ENCODE assay signal across 9 mouse cellular contexts in genomic region chr6:124712918-124713317, GRCm38 (mm10). TPM values are rescaled to one million over a fixed set of nuclear protein-coding genes. Genes with fewer than 3 reads are reported as not detected.
A peak's percentile ranks its signal among the peaks of the same experiment; 100 is the strongest.
DNase-seq lines count a peak whose midpoint lies in the region; ATAC-seq and TF ChIP-seq lines count a peak whose summit lies in the region.
"Had no signal": no experiment of that assay in that cellular context is flagged by ENCODE, and none has a peak within 500 bp of the region (broad histone marks: within the 10 kb centered on the region; RNA-seq: fewer than 3 reads in every experiment).

No protein-coding gene starts in this region.

- H3K79me2 ChIP-seq in liver, adult 2 months (ENCODE audit: control insufficient read depth, insufficient read depth, low read length), result peaks cover 35% of the 10 kb centered on the region; the same call in 1 of the 2 replicates

- ATAC-seq in embryonic facial prominence, embryonic 14.5 days (ENCODE audit: low read depth), result no peak
- no peak for ATAC-seq in intestine, embryonic 15.5 days
- no peak for ATAC-seq in neural tube, embryonic 12.5 days (ENCODE audit: low FRiP score, low read depth)
- no peak for ATAC-seq in monocyte, adult 5-6 weeks (replicated peaks; ENCODE audit: insufficient number of reproducible peaks, low FRiP score, low TSS enrichment, poor library complexity, severe bottlenecking)

- no peak for TF ChIP-seq CTCF in liver, adult 2 months (IDR thresholded peaks at IDR 0.05; ENCODE audit: low read depth, low read length)

- H3K36me3 ChIP-seq in liver, adult 2 months (ENCODE audit: control insufficient read depth, insufficient read depth, low read length), result peaks cover 15% of the 10 kb centered on the region
- H3K36me3 ChIP-seq in embryonic facial prominence, embryonic 14.5 days (ENCODE audit: control insufficient read depth, insufficient read depth, low read length), result peaks cover 56% of the 10 kb centered on the region
- peaks cover 21% of the 10 kb centered on the region for H3K36me3 ChIP-seq in intestine, embryonic 15.5 days
- H3K36me3 ChIP-seq in neural tube, embryonic 12.5 days, result peaks cover 51% of the 10 kb centered on the region

- peak overlapping the region; percentile 96 for H3K4me2 ChIP-seq in embryonic facial prominence, embryonic 14.5 days (ENCODE audit: low read depth, low read length)
- H3K4me2 ChIP-seq in intestine, embryonic 15.5 days (replicated peaks), result peak overlapping the region; percentile 86
- H3K4me2 ChIP-seq in neural tube, embryonic 12.5 days (replicated peaks), result peak overlapping the region; percentile 97

- no peaks in the 10 kb centered on the region for H3K9me3 ChIP-seq in embryonic facial prominence, embryonic 14.5 days (ENCODE audit: control insufficient read depth, low read length)
- H3K9me3 ChIP-seq in intestine, embryonic 15.5 days, result no peaks in the 10 kb centered on the region
- no peaks in the 10 kb centered on the region for H3K9me3 ChIP-seq in neural tube, embryonic 12.5 days

- H3K4me1 ChIP-seq in liver, adult 2 months (ENCODE audit: control insufficient read depth, insufficient read depth, low read length), result peaks cover 19% of the 10 kb centered on the region
- H3K4me1 ChIP-seq in embryonic facial prominence, embryonic 14.5 days (ENCODE audit: control insufficient read depth, insufficient read depth, low read length), result peaks cover 16% of the 10 kb centered on the region
- peaks cover 32% of the 10 kb centered on the region for H3K4me1 ChIP-seq in intestine, embryonic 15.5 days (replicated peaks)
- peaks cover 36% of the 10 kb centered on the region for H3K4me1 ChIP-seq in neural tube, embryonic 12.5 days

- H3K9ac ChIP-seq in liver, adult 2 months (ENCODE audit: low read depth, low read length), result peak overlapping the region; percentile 91
- H3K9ac ChIP-seq in embryonic facial prominence, embryonic 14.5 days (ENCODE audit: low read depth, low read length), result peak overlapping the region; percentile 96
- peak overlapping the region; percentile 95 for H3K9ac ChIP-seq in intestine, embryonic 15.5 days
- H3K9ac ChIP-seq in neural tube, embryonic 12.5 days, result peak overlapping the region; percentile 91

- peak overlapping the region; percentile 89 for H3K27ac ChIP-seq in liver, adult 2 months (replicated peaks; ENCODE audit: insufficient read depth, low read depth, low read length)
- peak overlapping the region; percentile 84; the same call in 1 of the 2 replicates for H3K27ac ChIP-seq in embryonic facial prominence, embryonic 14.5 days (replicated peaks; ENCODE audit: low read depth, low read length)
- peak overlapping the region; percentile 86 for H3K27ac ChIP-seq in intestine, embryonic 15.5 days
- 0 out of 2 replicates have a peak overlapping the region, but pooled peaks have one; percentile 38 for H3K27ac ChIP-seq in neural tube, embryonic 12.5 days

- WGBS in liver, adult 2 months, result 3% methylated on average over 11 of the region's 11 CpGs
- 13% methylated on average over 11 of the region's 11 CpGs for WGBS in embryonic facial prominence, embryonic 14.5 days
- WGBS in intestine, embryonic 15.5 days, result 7% methylated on average over 11 of the region's 11 CpGs
- WGBS in neural tube, embryonic 12.5 days, result 22% methylated on average over 11 of the region's 11 CpGs

- H3K27me3 ChIP-seq in liver, adult 2 months (ENCODE audit: control insufficient read depth, insufficient read depth, low read length), result no peaks in the 10 kb centered on the region
- H3K27me3 ChIP-seq in embryonic facial prominence, embryonic 14.5 days (replicated peaks; ENCODE audit: control insufficient read depth, insufficient read depth, low read length), result no peaks in the 10 kb centered on the region
- no peaks in the 10 kb centered on the region for H3K27me3 ChIP-seq in intestine, embryonic 15.5 days (replicated peaks)
- no peaks in the 10 kb centered on the region for H3K27me3 ChIP-seq in neural tube, embryonic 12.5 days (replicated peaks)

- H3K4me3 ChIP-seq in liver, adult 2 months (ENCODE audit: insufficient read depth, low read depth, low read length), result peak overlapping the region; percentile 86
- peak overlapping the region; percentile 99 for H3K4me3 ChIP-seq in embryonic facial prominence, embryonic 14.5 days (ENCODE audit: low read depth, low read length)
- H3K4me3 ChIP-seq in intestine, embryonic 15.5 days (replicated peaks), result peak overlapping the region; percentile 96
- peak overlapping the region; percentile 94 for H3K4me3 ChIP-seq in neural tube, embryonic 12.5 days

- peak; percentile 67 for DNase-seq in liver, adult 2 months (ENCODE audit: extremely low read depth, low read depth, low spot score)
- DNase-seq in liver, result no peak
- DNase-seq in embryonic facial prominence, embryonic 14.5 days (ENCODE audit: low spot score), result no peak
- DNase-seq in adrenal gland, postnatal 14 days, result no peak
- DNase-seq in left cerebral cortex, adult 8-10 months (ENCODE audit: low spot score in 2 of 2), result no peak

- no peak for TF ChIP-seq POLR2A in liver, adult 2 months (IDR thresholded peaks at IDR 0.05; ENCODE audit: extremely low read depth, insufficient read depth, low read length)

RNA-seq across cellular contexts. Expression of gene Phb2, which starts 0.8 kb away (rescaled TPM):
- 140 and 151 TPM in 2 replicates for total RNA-seq in liver, adult 2 months (2014; rRNA removed)
- polyA plus RNA-seq in liver, adult 2 months (2012; rRNA removed), result 209 and 210 TPM in 2 replicates
- 286 and 299 TPM in 2 replicates for polyA plus RNA-seq in embryonic facial prominence, embryonic 14.5 days (2014; fragmentation: Nextera tagmentation; extraction: Ambion mirVana)
- 497 and 503 TPM in 2 replicates for polyA plus RNA-seq in intestine, embryonic 15.5 days (2015; fragmentation: Nextera tagmentation; extraction: Ambion mirVana)
- 312 and 315 TPM in 2 replicates for polyA plus RNA-seq in neural tube, embryonic 12.5 days (2016; fragmentation: Nextera tagmentation; extraction: Ambion mirVana)
- total RNA-seq in monocyte, adult 5-6 weeks (2017), result 123 to 138 TPM (median 126 TPM) in 3 replicates
- total RNA-seq in adrenal gland, postnatal 14 days (2021), result 392 and 412 TPM in 2 replicates
- 100 to 1,000 TPM; 111 to 126 (median 116) TPM for total RNA-seq in left cerebral cortex, adult 8-10 months (2022)

RNA-seq across cellular contexts. Expression of gene Emg1, which starts 0.9 kb away (rescaled TPM):
- total RNA-seq in liver, adult 2 months (2014; rRNA removed), result 97.4 and 99.6 TPM in 2 replicates
- polyA plus RNA-seq in liver, adult 2 months (2012; rRNA removed), result 46.0 and 56.3 TPM in 2 replicates
- polyA plus RNA-seq in embryonic facial prominence, embryonic 14.5 days (2014; fragmentation: Nextera tagmentation; extraction: Ambion mirVana), result 172 and 175 TPM in 2 replicates
- polyA plus RNA-seq in intestine, embryonic 15.5 days (2015; fragmentation: Nextera tagmentation; extraction: Ambion mirVana), result 225 and 231 TPM in 2 replicates
- polyA plus RNA-seq in neural tube, embryonic 12.5 days (2016; fragmentation: Nextera tagmentation; extraction: Ambion mirVana), result 159 and 161 TPM in 2 replicates
- 82.8 to 125 TPM (median 86.6 TPM) in 3 replicates for total RNA-seq in monocyte, adult 5-6 weeks (2017)
- 79.7 and 87.9 TPM in 2 replicates for total RNA-seq in adrenal gland, postnatal 14 days (2021)
- 10 to 100 TPM; 41.0 to 48.1 (median 43.4) TPM for total RNA-seq in left cerebral cortex, adult 8-10 months (2022)

RNA-seq across cellular contexts. Expression of gene Ptpn6, which starts 25.6 kb away (rescaled TPM):
- total RNA-seq in liver, adult 2 months (2014; rRNA removed), result 16.7 and 19.7 TPM in 2 replicates
- 17.3 and 17.8 TPM in 2 replicates for polyA plus RNA-seq in liver, adult 2 months (2012; rRNA removed)
- 14.3 and 16.1 TPM in 2 replicates for polyA plus RNA-seq in embryonic facial prominence, embryonic 14.5 days (2014; fragmentation: Nextera tagmentation; extraction: Ambion mirVana)
- 16.7 and 17.7 TPM in 2 replicates for polyA plus RNA-seq in intestine, embryonic 15.5 days (2015; fragmentation: Nextera tagmentation; extraction: Ambion mirVana)
- 4.8 and 6.6 TPM in 2 replicates for polyA plus RNA-seq in neural tube, embryonic 12.5 days (2016; fragmentation: Nextera tagmentation; extraction: Ambion mirVana)
- 1,360 to 1,911 TPM (median 1,427 TPM) in 3 replicates for total RNA-seq in monocyte, adult 5-6 weeks (2017)
- total RNA-seq in adrenal gland, postnatal 14 days (2021), result 7.3 and 23.1 TPM in 2 replicates
- total RNA-seq in left cerebral cortex, adult 8-10 months (2022), result 10 to 100 TPM in 2 of 4 experiments, 1 to 10 TPM in 2; 2.3 to 15.0 (median 7.9) TPM

RNA-seq across cellular contexts. Expression of gene Grcc10, which starts 28.3 kb away (rescaled TPM):
- total RNA-seq in liver, adult 2 months (2014; rRNA removed), result 125 and 140 TPM in 2 replicates
- polyA plus RNA-seq in liver, adult 2 months (2012; rRNA removed), result 203 and 216 TPM in 2 replicates
- polyA plus RNA-seq in embryonic facial prominence, embryonic 14.5 days (2014; fragmentation: Nextera tagmentation; extraction: Ambion mirVana), result 392 and 415 TPM in 2 replicates
- 337 and 341 TPM in 2 replicates for polyA plus RNA-seq in intestine, embryonic 15.5 days (2015; fragmentation: Nextera tagmentation; extraction: Ambion mirVana)
- polyA plus RNA-seq in neural tube, embryonic 12.5 days (2016; fragmentation: Nextera tagmentation; extraction: Ambion mirVana), result 527 and 552 TPM in 2 replicates
- 150 to 174 TPM (median 165 TPM) in 3 replicates for total RNA-seq in monocyte, adult 5-6 weeks (2017)
- 338 and 346 TPM in 2 replicates for total RNA-seq in adrenal gland, postnatal 14 days (2021)
- total RNA-seq in left cerebral cortex, adult 8-10 months (2022), result 100 to 1,000 TPM; 301 to 323 (median 310) TPM

RNA-seq across cellular contexts. Expression of gene Gm45234, which starts 42.9 kb away (rescaled TPM):
- not detected in 2 replicates for total RNA-seq in liver, adult 2 months (2014; rRNA removed)
- polyA plus RNA-seq in liver, adult 2 months (2012; rRNA removed), result not detected in 2 replicates
- not detected in 2 replicates for polyA plus RNA-seq in embryonic facial prominence, embryonic 14.5 days (2014; fragmentation: Nextera tagmentation; extraction: Ambion mirVana)
- polyA plus RNA-seq in intestine, embryonic 15.5 days (2015; fragmentation: Nextera tagmentation; extraction: Ambion mirVana), result not detected in 2 replicates
- polyA plus RNA-seq in neural tube, embryonic 12.5 days (2016; fragmentation: Nextera tagmentation; extraction: Ambion mirVana), result not detected in 2 replicates
- 0.19 to 0.43 TPM in 2 of 3 replicates, not detected in the other for total RNA-seq in monocyte, adult 5-6 weeks (2017)
- total RNA-seq in adrenal gland, postnatal 14 days (2021), result not detected in 2 replicates
- total RNA-seq in left cerebral cortex, adult 8-10 months (2022), result not detected
- total RNA-seq: hematopoietic stem cell, adult 5-6 weeks had no signal

Comparison
In these comparisons a context has a peak if more than half of its experiments do, and no peak if none do; other contexts are left out.
1. H3K27ac ChIP-seq: peak in every context shown above with its lines; median percentile 89 in liver, adult 2 months; 86 in intestine, embryonic 15.5 days; 84 in embryonic facial prominence, embryonic 14.5 days; 38 in neural tube, embryonic 12.5 days.
2. RNA of gene Ptpn6, which starts 25.6 kb away (total RNA-seq): 1,360 to 1,911 TPM in monocyte, adult 5-6 weeks; 16.7 to 19.7 TPM in liver, adult 2 months, 2.3 to 15.0 TPM in left cerebral cortex, adult 8-10 months and 7.3 to 23.1 TPM in adrenal gland, postnatal 14 days; every median in the first group is over 10 times any median in the second.
3. Peak in every context shown above with its lines, with median percentiles within 50 percentile points of each other: H3K4me3 ChIP-seq, H3K9ac ChIP-seq and H3K4me2 ChIP-seq.